Mouse (Mus musculus) C2C12 (cell line): ENCODE measurements around the gene C330021F23Rik. TPM values are rescaled to one million over a fixed set of nuclear protein-coding genes. Genes with fewer than 3 reads are reported as not detected.
A peak's percentile ranks its signal among the peaks of the same experiment; 100 is the strongest.

Experiments
- H3K27me3 ChIP-seq: one replicate; pipeline ENCODE4 v1.6.1; 2011; ENCODE audit not compliant: control insufficient read depth, insufficient read depth, insufficient read length
- H3K36me3 ChIP-seq: one replicate; pipeline ENCODE4 v1.6.1; 2011; ENCODE audit not compliant: control insufficient read depth, insufficient read depth
- H3K4me3 ChIP-seq: one replicate; pipeline ENCODE4 v1.5.1; 2011; ENCODE audit warnings: mild to moderate bottlenecking, control low read depth; ENCODE audit not compliant: poor library complexity, insufficient read depth, severe bottlenecking
- H3K79me2 ChIP-seq: one replicate; pipeline ENCODE4 v1.6.1; 2011; ENCODE audit not compliant: control insufficient read depth, insufficient read depth
- H3K79me3 ChIP-seq: one replicate; pipeline ENCODE4 v1.6.1; 2011; ENCODE audit warnings: low read depth, control low read depth
- H3ac ChIP-seq: one replicate; pipeline ENCODE3; 2011; ENCODE audit warnings: low read depth; ENCODE audit not compliant: control insufficient read depth, insufficient read length
- CEBPB ChIP-seq: IDR thresholded peaks from one replicate; pipeline ENCODE4 v1.6.1; 2011; ENCODE audit warnings: low read depth, mild to moderate bottlenecking, control low read depth, moderate library complexity
- CTCF ChIP-seq: IDR thresholded peaks from one replicate; pipeline ENCODE4 v1.5.1; 2011; ENCODE audit not compliant: control insufficient read depth, insufficient read depth, insufficient read length
- FOSL1 ChIP-seq: IDR thresholded peaks from one replicate; pipeline ENCODE4 v1.8.0; 2011; ENCODE audit warnings: mild to moderate bottlenecking, low read length; ENCODE audit not compliant: poor library complexity, insufficient read depth, severe bottlenecking
- MAX ChIP-seq: IDR thresholded peaks from one replicate; pipeline ENCODE4 v1.6.1; 2011; ENCODE audit warnings: mild to moderate bottlenecking, control low read depth
- MYOD1 ChIP-seq: IDR thresholded peaks from one replicate; pipeline ENCODE4 v1.6.1; 2011; ENCODE audit warnings: low read depth; ENCODE audit not compliant: control insufficient read depth, insufficient read length
- MYOG ChIP-seq: IDR thresholded peaks from one replicate; pipeline ENCODE4 v1.6.1; 2011; ENCODE audit not compliant: control insufficient read depth, insufficient read length; ENCODE audit errors: extremely low read depth
- USF1 ChIP-seq: IDR thresholded peaks from one replicate; pipeline ENCODE4 v1.6.1; 2011; ENCODE audit warnings: low read depth, mild to moderate bottlenecking, control low read depth, moderate library complexity
- polyA plus RNA-seq: library from polyadenylated mRNA; unstranded; fragments of >200 nt; fragmentation: generic; extraction: Trizol; gene quantifications from one replicate; pipeline ENCODE4 v1.2.1, GENCODE M21; 2012; ENCODE audit warnings: missing spikeins

The C330021F23Rik gene
- polyA plus RNA-seq, 1 experiment = not detected

DNA sequence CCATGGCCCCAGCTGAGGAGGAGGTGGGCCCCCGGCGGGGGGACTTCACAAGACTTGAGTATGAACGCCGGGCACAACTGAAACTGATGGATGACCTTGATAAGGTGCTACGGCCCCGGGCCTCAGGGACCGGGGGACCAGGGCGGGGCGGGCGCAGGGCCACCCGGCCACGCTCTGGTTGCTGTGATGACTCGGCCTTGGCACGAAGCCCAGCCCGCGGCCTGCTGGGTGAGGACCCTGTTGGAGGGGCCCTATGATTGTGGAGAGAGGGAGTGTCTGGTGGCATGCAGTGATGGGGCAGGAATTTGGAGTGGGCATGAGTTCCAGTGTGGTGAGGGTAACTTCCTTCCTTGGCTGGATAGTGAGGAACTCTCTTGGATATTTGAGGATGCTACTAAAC is 38.8 kb downstream of the C330021F23Rik start:
- no peaks in the 10 kb centered on the region for H3K79me3 ChIP-seq
- no peaks in the 10 kb centered on the region for H3K79me2 ChIP-seq
- TF ChIP-seq CTCF = no peak
- no peak for TF ChIP-seq MYOD1
- TF ChIP-seq MYOG = no peak
- TF ChIP-seq MAX = no peak
- TF ChIP-seq CEBPB = no peak
- TF ChIP-seq FOSL1 = no peak
- TF ChIP-seq USF1 = no peak
- no peak overlapping the region for H3K4me3 ChIP-seq
- H3ac ChIP-seq = no peak overlapping the region
- H3K36me3 ChIP-seq = peaks cover 9% of the 10 kb centered on the region
- peaks cover 3% of the 10 kb centered on the region for H3K27me3 ChIP-seq

DNA sequence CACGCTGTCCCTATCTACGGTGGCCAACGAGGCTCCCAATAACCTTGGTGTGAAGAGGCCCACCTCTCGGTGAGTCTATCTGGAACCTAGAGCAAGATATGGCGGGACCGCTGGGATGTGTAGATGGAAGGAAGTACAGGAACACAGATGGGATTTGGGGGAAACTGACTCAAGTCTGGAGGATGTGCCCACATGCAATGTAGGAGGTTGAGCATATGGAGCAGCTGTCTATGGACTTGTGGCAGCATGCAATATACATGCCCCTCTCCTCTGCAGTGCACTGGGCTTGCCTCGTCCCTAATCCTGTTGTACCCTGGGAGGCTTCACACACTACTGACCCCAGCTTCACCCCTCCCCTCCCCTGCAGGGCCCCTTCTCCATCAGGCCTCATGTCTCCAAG is 40.0 kb downstream of the C330021F23Rik start:
- Histone ChIP-seq H3K79me2 (no peaks in the 10 kb centered on the region), H3K36me3 (peaks cover 21% of the 10 kb centered on the region), H3ac (no peak overlapping the region), H3K79me3 (no peaks in the 10 kb centered on the region), H3K4me3 (no peak overlapping the region), H3K27me3 (peaks cover 3% of the 10 kb centered on the region)
- TF ChIP-seq MYOG = no peak
- no peak for TF ChIP-seq FOSL1
- TF ChIP-seq MAX = no peak
- no peak for TF ChIP-seq USF1
- TF ChIP-seq MYOD1 = no peak
- TF ChIP-seq CEBPB = no peak
- no peak for TF ChIP-seq CTCF

DNA sequence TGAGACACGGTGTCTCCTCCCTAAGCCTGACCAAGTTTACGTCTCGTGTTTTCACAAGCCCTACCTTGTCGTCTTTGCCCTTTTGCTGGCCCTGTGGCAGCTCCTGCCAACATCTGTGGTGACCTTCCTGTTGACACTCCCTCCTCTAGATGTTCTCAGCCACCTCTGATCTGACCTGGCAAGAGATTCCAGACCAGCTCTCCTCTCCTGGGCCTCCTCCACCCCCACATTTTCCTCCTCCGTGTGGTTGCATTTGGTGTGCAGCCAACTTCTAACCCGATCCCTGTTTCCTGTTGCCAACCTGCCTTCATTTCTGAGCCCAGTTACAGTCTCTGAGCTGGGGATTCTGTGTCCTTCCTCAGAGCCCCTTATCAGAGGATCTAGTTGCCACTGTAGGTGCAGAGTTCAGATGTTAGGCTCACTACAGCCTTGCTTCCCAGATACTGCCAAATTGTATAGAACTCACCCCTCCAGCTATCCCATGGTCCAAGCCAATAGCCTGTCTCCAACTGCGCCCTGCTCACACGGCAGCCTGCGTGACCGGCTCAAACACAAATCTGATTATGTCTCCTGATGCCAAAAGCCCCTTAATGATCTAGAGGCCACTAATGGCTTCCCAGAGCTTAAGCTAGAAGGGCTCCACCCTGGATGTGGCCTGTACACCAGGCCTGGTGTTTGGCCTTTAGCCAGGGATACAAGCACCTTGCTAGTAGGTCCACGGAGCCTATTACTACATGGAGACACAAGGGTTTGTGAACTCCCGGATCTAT is 41.4 kb downstream of the C330021F23Rik start:
- H3K79me3 ChIP-seq = no peaks in the 10 kb centered on the region
- H3K36me3 ChIP-seq = peaks cover 21% of the 10 kb centered on the region
- H3K79me2 ChIP-seq = no peaks in the 10 kb centered on the region
- H3K27me3 ChIP-seq = no peaks in the 10 kb centered on the region
- no peak for TF ChIP-seq CTCF
- TF ChIP-seq MYOD1 = no peak
- TF ChIP-seq CEBPB = no peak
- no peak for TF ChIP-seq MAX
- no peak for TF ChIP-seq FOSL1
- no peak for TF ChIP-seq MYOG
- TF ChIP-seq USF1 = no peak
- no peak overlapping the region for H3ac ChIP-seq
- no peak overlapping the region for H3K4me3 ChIP-seq

DNA sequence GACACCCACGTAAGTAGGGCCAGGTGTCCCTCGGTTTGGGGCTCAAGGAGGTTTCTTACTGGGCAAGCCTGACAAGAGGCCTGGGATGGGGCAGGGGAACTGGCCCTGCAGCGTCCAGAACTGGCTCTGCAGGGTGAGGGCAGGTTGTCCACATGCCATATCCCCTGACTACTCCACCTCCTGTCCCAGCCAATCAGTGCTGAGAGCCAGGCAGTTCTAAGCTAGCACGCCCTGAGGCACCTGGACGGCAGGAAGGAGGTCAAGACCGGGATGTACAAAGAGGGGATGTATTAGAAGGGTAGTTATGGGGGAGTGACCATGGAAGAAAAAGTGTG is 42.0 kb downstream of the C330021F23Rik start:
- H3ac ChIP-seq = no peak overlapping the region
- H3K4me3 ChIP-seq = no peak overlapping the region
- no peaks in the 10 kb centered on the region for H3K79me3 ChIP-seq
- no peaks in the 10 kb centered on the region for H3K27me3 ChIP-seq
- H3K36me3 ChIP-seq = peaks cover 26% of the 10 kb centered on the region
- no peaks in the 10 kb centered on the region for H3K79me2 ChIP-seq
- no peak for TF ChIP-seq MYOG
- TF ChIP-seq MYOD1 = no peak
- TF ChIP-seq USF1 = no peak
- TF ChIP-seq FOSL1 = no peak
- TF ChIP-seq MAX = no peak
- TF ChIP-seq CEBPB = no peak
- no peak for TF ChIP-seq CTCF

DNA sequence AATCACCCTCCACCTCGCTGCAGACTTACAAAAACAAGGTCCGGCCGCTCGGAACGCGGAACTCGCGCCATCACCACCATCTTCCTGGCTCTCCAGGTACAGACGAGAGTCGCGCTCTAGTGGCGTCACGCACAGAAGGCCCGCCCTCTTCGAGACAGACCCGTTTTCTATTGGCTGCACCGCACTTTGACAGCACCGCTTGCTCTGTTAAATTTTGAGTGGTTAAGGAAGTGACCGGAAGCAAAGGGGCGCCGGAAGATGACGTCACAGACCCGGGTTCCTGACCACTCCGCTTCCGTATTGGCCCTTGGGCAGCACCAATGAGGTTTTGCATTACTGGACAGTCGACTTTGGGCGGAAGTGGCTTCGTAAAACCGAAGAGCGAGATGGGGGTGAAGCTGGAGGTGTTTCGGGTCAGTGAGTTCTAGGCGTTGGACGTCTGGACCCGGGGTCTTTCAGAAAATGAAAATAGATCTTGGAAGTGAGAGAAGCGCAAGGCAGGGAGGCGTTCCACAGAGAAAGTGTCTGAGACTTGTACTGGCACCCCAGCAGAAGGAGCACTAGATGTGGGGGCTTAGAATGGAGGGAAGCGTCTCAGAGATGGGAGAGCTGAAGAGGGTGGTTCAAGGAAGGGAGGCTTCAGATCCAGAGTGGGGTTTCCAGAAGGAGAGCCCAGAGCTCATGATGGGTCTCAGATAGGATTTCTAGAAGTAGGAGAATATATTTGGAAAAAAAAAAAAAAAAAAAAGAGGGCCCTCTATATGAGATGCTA is 53.6 kb downstream of the C330021F23Rik start, which contains the start of the genes Xab2 and Pet100:
Xab2 (minus strand) TSS at position 118 of the 772 bp plus-strand sequence.
Pet100 (plus strand) TSS at position 350 of the 772 bp plus-strand sequence.
- Histone ChIP-seq H3ac (peak within 1 kb of the TSS; percentile 75), H3K79me2 (peaks cover 36% of the 10 kb centered on the region), H3K27me3 (no peaks in the 10 kb centered on the region), H3K4me3 (peak within 1 kb of the TSS; percentile 79), H3K36me3 (peaks cover 21% of the 10 kb centered on the region), H3K79me3 (peaks cover 30% of the 10 kb centered on the region)
- TF ChIP-seq MYOG (no peak), CEBPB (no peak), USF1 (no peak), MAX (no peak), MYOD1 (no peak), FOSL1 (no peak), CTCF (no peak)
